Mouse (Mus musculus) hindbrain, postnatal 0 days (tissue): ENCODE data around the gene Dph1. TPM values are rescaled to one million over a fixed set of nuclear protein-coding genes. Genes with fewer than 3 reads are reported as not detected.
A peak's percentile ranks its signal among the peaks of the same experiment; 100 is the strongest.

Experiments used
- ATAC-seq: fragments of 200-750 bp; cut with Nextera tagmentation; 2 replicates; pipeline ENCODE4 v1.8.0; 2017; ENCODE audit warnings: mild to moderate bottlenecking, moderate TSS enrichment, moderate library complexity
- DNase-seq: peaks from one replicate; pipeline ENCODE4 v3.0.0-alpha.2; 2015; ENCODE audit warnings: low spot score
- H3K27ac ChIP-seq: fragments of 300-500 bp; sonication (generic); 2 replicates; pipeline ENCODE4 v1.5.1; 2014; ENCODE audit warnings: mild to moderate bottlenecking
- H3K27me3 ChIP-seq: fragments of 300-500 bp; sonication (generic); 2 replicates; pipeline ENCODE4 v1.6.1; 2014; ENCODE audit warnings: low read length, mixed read lengths; ENCODE audit not compliant: insufficient read depth
- H3K36me3 ChIP-seq: fragments of 300-500 bp; sonication (generic); 2 replicates; pipeline ENCODE4 v1.6.1; 2014; ENCODE audit warnings: low read length, mixed read lengths; ENCODE audit not compliant: insufficient read depth
- H3K4me1 ChIP-seq: fragments of 300-500 bp; sonication (generic); 2 replicates; pipeline ENCODE4 v1.6.1; 2014; ENCODE audit warnings: antibody characterized with exemption, low read length, mixed read lengths; ENCODE audit not compliant: insufficient read depth
- H3K4me2 ChIP-seq: fragments of 300-500 bp; sonication (generic); 2 replicates; pipeline ENCODE4 v1.6.1; 2014; ENCODE audit warnings: low read depth, mild to moderate bottlenecking, low read length, moderate library complexity, mixed read lengths
- H3K4me3 ChIP-seq: fragments of 300-500 bp; sonication (generic); 2 replicates; pipeline ENCODE4 v1.5.1; 2014; ENCODE audit warnings: low read length
- H3K9ac ChIP-seq: fragments of 300-500 bp; sonication (generic); replicated peaks from 2 replicates; pipeline ENCODE4 v1.6.1; 2014; ENCODE audit warnings: mild to moderate bottlenecking, low read length, moderate library complexity, mixed read lengths
- H3K9me3 ChIP-seq: fragments of 300-500 bp; sonication (generic); 2 replicates; pipeline ENCODE4 v1.6.1; 2016; ENCODE audit warnings: low read length, mixed read lengths
- CTCF ChIP-seq: IDR thresholded peaks from 2 replicates; pipeline ENCODE4 v1.5.1; 2016; ENCODE audit warnings: antibody characterized with exemption, control low read depth, low read depth
- WGBS: fragments of 180-500 bp; shearing (Covaris S2); extraction: QIAGEN DNeasy Blood & Tissue Kit; methylation state at CpG from one replicate; pipeline ENCODE4 v1.1.7; 2014; 5-methylcytosine and 5-hydroxymethylcytosine counted together
- polyA plus RNA-seq: library from polyadenylated mRNA; unstranded; fragments of >200 nt; fragmentation: Nextera tagmentation; extraction: Ambion mirVana; gene quantifications from 2 replicates; pipeline ENCODE4 v1.2.1, GENCODE M21; 2015
- total RNA-seq: library from RNA; depleted of rRNA; stranded (reverse); fragments of >200 nt; gene quantifications from 2 replicates; pipeline ENCODE4 v1.2.3, GENCODE M21; 2014

The Dph1 gene
- total and polyA plus RNA-seq, 2 experiments from 2014 or later, result 13.6 to 39.2 TPM

GRCm38 (mm10) chr11:75214081-75214950 lies 23.3 kb upstream of the Dph1 start:
- H3K4me1 ChIP-seq, result peaks cover 16% of the 10 kb centered on the region

DNA sequence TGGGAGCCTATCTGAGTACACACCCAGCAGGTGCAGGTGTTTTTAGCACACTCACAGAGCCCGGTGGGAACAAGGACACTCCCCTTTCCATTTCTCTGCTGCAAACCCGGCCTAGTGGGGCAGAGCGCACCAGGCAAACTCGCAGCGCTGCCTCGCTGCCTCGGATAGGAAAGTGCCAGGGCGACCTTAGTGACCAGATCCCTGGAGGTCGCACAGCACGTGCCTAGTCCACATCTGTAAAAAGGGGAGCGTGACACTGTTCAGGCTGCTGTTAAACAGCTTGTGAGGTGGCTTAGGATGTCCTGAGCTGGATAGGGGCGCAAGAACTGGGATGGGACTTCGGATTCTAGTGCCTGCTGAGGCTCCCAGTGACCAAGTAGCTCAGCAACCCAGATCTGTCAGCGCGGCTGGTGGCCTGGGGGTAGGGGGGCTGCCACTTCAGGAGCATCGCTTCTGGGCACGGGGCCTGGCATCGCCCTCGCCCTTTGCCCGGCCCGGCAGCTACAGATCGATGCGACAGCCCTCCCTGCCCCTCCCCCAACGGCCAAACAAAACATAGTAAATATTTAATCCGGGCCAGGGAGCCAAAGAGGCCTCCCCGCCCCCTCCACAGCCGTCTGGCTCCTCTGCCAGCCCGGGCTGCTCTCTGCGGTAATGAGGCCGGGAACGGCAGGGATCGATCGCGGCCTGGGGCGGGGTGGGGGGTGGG lies 22.5 kb upstream of the Dph1 start:
- 3% methylated on average over 34 of the region's 35 CpGs for WGBS
- H3K4me1 ChIP-seq, result peaks cover 16% of the 10 kb centered on the region
- ATAC-seq (peak; percentile 67; the same call in 1 of the 2 replicates), DNase-seq (peak; percentile 57)
- peak overlapping the region; percentile 50 for H3K9ac ChIP-seq
- peak overlapping the region; percentile 29 for H3K4me3 ChIP-seq
- peak overlapping the region; percentile 58 for H3K4me2 ChIP-seq
- H3K9me3 ChIP-seq, result no peaks in the 10 kb centered on the region
- no peak for TF ChIP-seq CTCF
- H3K36me3 ChIP-seq, result no peaks in the 10 kb centered on the region
- H3K27ac ChIP-seq, result peak overlapping the region; percentile 2; the same call in 1 of the 2 replicates
- no peaks in the 10 kb centered on the region for H3K27me3 ChIP-seq

More at GRCm38 (mm10) chr11:75214081-75214950, 23.3 kb upstream of the Dph1 start:
- no peaks in the 10 kb centered on the region for H3K36me3 ChIP-seq
- H3K9me3 ChIP-seq, result no peaks in the 10 kb centered on the region
- H3K4me3 ChIP-seq, result peak overlapping the region; percentile 29
- H3K27ac ChIP-seq, result peak overlapping the region; percentile 2; the same call in 1 of the 2 replicates
- peak; percentile 8; the same call in 1 of the 2 replicates for ATAC-seq
- DNase-seq, result no peak
- WGBS, result 18% methylated on average over 13 of the region's 13 CpGs
- peak overlapping the region; percentile 58 for H3K4me2 ChIP-seq
- no peak for TF ChIP-seq CTCF
- peak overlapping the region; percentile 50 for H3K9ac ChIP-seq
- no peaks in the 10 kb centered on the region for H3K27me3 ChIP-seq

DNA sequence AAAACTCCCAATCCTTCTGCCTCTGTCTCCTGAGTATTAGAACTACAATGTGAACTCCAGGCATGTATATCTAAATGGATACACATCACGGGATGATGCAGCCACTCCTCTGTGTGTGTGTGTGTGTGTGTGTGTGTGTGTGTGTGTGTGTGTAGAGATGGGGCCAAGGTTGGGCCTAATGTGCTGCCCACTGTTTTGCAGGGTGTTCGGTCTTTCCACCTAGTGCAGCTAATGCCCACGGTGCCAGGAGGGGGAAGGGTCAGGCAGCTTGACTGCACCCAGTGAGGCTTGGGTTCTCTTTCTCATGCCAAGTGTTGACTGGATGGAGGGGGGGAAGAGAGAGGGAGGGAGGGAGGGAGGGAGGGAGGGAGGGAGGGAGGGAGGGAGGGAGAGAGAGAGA lies 21.8 kb upstream of the Dph1 start:
- 33% methylated on average over 3 of the region's 3 CpGs for WGBS
- Histone ChIP-seq H3K9me3 (no peaks in the 10 kb centered on the region), H3K36me3 (no peaks in the 10 kb centered on the region), H3K27me3 (no peaks in the 10 kb centered on the region), H3K4me3 (no peak overlapping the region), H3K4me1 (peaks cover 16% of the 10 kb centered on the region), H3K4me2 (no peak overlapping the region), H3K27ac (peak overlapping the region; percentile 74), H3K9ac (no peak overlapping the region)
- ATAC-seq, result no peak
- TF ChIP-seq CTCF, result no peak
- peak; percentile 24 for DNase-seq

DNA sequence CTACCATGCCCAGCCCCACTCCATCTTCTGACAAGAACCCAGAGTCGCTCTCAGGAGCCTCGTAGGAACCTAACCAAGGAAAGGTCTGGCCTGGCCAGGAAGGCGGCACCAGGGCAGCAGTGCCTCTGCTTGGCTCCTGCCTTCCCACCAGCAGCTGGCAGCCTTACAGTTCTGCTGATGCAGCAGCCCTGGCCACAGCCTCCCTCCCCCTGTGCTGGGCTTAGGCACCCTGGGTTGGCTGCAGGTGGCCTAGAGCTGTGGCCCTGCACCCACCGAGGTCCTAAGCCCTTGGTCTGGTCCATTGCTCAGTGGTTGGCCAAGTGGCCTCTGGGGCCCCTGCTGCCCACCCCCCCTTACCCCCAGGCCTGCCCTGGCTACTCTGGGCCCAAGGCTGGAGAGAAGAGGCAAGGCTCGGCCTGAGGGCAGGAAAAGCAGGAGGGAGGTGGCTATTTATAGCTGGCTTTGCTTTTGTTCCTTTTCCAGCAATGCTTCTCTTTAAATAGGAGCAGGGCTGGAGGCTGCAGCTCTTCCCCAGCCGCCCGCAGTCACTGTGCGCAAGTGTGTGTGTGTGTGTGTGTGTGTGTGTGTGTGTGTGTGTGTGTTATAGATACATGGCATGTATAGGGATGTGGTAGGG lies 21.1 kb upstream of the Dph1 start:
- no peaks in the 10 kb centered on the region for H3K36me3 ChIP-seq
- peak; percentile 44 for ATAC-seq
- H3K4me1 ChIP-seq, result peaks cover 16% of the 10 kb centered on the region
- H3K27ac ChIP-seq, result peak overlapping the region; percentile 74
- H3K9ac ChIP-seq, result no peak overlapping the region
- H3K4me3 ChIP-seq, result no peak overlapping the region
- no peak overlapping the region for H3K4me2 ChIP-seq
- DNase-seq, result peak; percentile 36
- 47% methylated on average over 8 of the region's 8 CpGs for WGBS
- TF ChIP-seq CTCF, result no peak
- no peaks in the 10 kb centered on the region for H3K27me3 ChIP-seq
- H3K9me3 ChIP-seq, result no peaks in the 10 kb centered on the region

DNA sequence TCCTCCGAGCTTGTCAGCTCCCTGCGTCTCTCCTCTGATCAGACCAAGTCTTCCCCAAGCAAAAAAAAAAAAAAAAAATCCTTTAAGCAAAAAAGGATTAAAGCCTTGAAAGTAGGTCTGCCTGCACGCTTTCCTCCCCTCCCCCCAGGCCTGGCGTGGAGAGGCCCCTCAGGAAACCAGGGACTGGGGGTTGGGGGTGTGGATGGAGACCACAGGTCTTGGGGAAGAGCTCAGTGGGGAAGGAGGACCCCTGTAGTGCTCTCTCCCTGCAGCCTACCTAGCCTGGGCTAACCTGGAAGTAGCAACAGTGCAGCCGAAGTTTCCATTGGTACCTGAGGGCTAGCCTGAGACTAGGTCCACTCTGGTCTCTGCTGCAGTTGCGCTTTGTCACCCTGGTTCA lies 19.7 kb upstream of the Dph1 start:
- peaks cover 16% of the 10 kb centered on the region for H3K4me1 ChIP-seq
- ATAC-seq, result no peak
- 55% methylated on average over 6 of the region's 6 CpGs for WGBS
- no peak overlapping the region for H3K4me2 ChIP-seq
- TF ChIP-seq CTCF, result no peak
- H3K4me3 ChIP-seq, result no peak overlapping the region
- no peaks in the 10 kb centered on the region for H3K27me3 ChIP-seq
- H3K27ac ChIP-seq, result 0 out of 2 replicates have a peak overlapping the region, but pooled peaks have one; percentile 26
- no peaks in the 10 kb centered on the region for H3K36me3 ChIP-seq
- H3K9me3 ChIP-seq, result no peaks in the 10 kb centered on the region
- H3K9ac ChIP-seq, result no peak overlapping the region
- no peak for DNase-seq

- peaks cover 16% of the 10 kb centered on the region for H3K4me1 ChIP-seq
- 72% methylated on average over 4 of the region's 4 CpGs for WGBS
- H3K4me3 ChIP-seq, result no peak overlapping the region
- no peak overlapping the region for H3K27ac ChIP-seq
- ATAC-seq (no peak), DNase-seq (no peak)
- no peak overlapping the region for H3K4me2 ChIP-seq
- no peaks in the 10 kb centered on the region for H3K36me3 ChIP-seq
- TF ChIP-seq CTCF, result no peak
- no peaks in the 10 kb centered on the region for H3K27me3 ChIP-seq
- no peaks in the 10 kb centered on the region for H3K9me3 ChIP-seq
- H3K9ac ChIP-seq, result no peak overlapping the region
These were observed 19.1 kb upstream of the Dph1 start for GRCm38 (mm10) chr11:75210093-75210492.
